Mouse (Mus musculus): ENCODE measurements around the gene Abcf1. TPM values are rescaled to one million over a fixed set of nuclear protein-coding genes. Genes with fewer than 3 reads are reported as not detected.
"Not testable (repeated sequence)": the region's sequence is repeated elsewhere in the genome, so short reads cannot be mapped to it uniquely, and the experiment has no call there.

Abcf1 gene
- polyA plus RNA-seq, 1 experiment: 86.0 TPM

GRCm38 (mm10) chr17:35980363-35980754, 10.8 kb upstream of the Abcf1 start:
- Histone ChIP-seq H3K9me3 (no peaks in the 10 kb centered on the region), H3K4me3 (replicated peaks) (peak overlapping the region; percentile 95), H3K4me1 (peaks cover 29% of the 10 kb centered on the region), H3K36me3 (replicated peaks; ENCODE audit: low read length) (peaks cover 51% of the 10 kb centered on the region), H3K27me3 (replicated peaks) (no peaks in the 10 kb centered on the region)
- TF ChIP-seq GATA1 (IDR thresholded peaks at IDR 0.05; ENCODE audit: borderline replicate concordance, low read length) (no peak), FLI1 (IDR thresholded peaks at IDR 0.05; ENCODE audit: low read length) (no peak)

DNA sequence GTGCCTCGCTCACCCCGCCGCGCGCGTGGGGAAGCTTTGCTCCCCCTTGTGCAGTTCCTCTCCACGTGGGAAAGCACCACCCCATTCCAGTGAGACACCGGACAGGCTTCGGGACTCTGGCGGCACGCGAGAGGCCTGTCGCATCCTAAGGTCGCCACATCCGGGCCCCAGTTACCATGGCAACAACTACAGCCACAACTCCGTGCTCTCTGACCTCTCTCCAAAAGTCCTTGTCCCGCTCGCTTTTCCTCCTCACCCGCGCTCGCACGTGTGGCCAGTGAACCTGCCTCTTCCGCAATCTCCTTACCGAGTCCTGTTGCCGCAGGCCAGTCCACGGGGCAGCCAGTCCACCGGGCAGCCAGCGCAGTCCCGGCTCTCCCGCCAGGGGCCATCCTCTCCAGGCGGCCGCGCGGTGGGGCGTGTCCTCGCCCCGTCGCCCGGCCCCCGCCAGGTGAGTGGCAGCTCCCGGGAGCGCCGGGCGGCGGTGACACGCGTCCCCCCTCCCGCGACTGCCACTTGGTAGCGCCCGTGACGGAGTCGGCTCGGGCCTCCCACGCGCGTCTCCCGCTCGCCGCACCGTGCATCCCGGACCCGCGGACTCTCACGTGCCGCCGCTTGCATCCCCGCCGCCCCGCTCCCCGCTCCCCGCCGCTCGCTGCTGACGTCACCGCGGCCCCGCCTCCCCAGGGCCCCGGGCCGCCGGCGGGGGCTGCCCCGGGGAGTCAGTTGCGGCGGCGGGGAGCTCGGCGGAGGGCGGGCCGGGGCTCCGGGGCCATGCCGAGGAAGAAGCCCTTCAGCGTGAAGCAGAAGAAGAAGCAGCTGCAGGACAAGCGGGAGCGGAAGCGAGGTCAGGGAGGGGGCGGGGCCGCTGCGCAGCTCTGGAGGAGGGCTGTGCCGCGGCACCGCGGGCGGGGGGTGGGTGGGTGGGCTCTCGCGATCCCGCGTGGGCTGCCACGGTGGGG, 10.1 kb upstream of the Abcf1 start, which contains the start of the genes Gnl1 and Prr3:
Gene Gnl1, plus strand, starts transcription at position 451 of the 962 bp plus-strand sequence.
Gene Prr3, minus strand, starts transcription at position 836 of the 962 bp plus-strand sequence.
- peaks cover 48% of the 10 kb centered on the region for H3K36me3 ChIP-seq (replicated peaks; ENCODE audit: low read length)
- no peaks in the 10 kb centered on the region for H3K9me3 ChIP-seq
- peaks cover 29% of the 10 kb centered on the region for H3K4me1 ChIP-seq
- no peaks in the 10 kb centered on the region for H3K27me3 ChIP-seq (replicated peaks)
- H3K4me3 ChIP-seq (replicated peaks): peak within 1 kb of the TSS; percentile 95
- TF ChIP-seq FLI1 (IDR thresholded peaks at IDR 0.05; ENCODE audit: low read length) (peak; percentile 18; the same call in 1 of the 2 replicates), GATA1 (IDR thresholded peaks at IDR 0.05; ENCODE audit: borderline replicate concordance, low read length) (no peak)

GRCm38 (mm10) chr17:35978811-35979400, 9.3 kb upstream of the Abcf1 start:
- Histone ChIP-seq H3K9me3 (no peaks in the 10 kb centered on the region), H3K27me3 (replicated peaks) (no peaks in the 10 kb centered on the region), H3K4me3 (replicated peaks) (peak overlapping the region; percentile 95), H3K36me3 (replicated peaks; ENCODE audit: low read length) (peaks cover 51% of the 10 kb centered on the region), H3K4me1 (peaks cover 29% of the 10 kb centered on the region)
- TF ChIP-seq FLI1 (IDR thresholded peaks at IDR 0.05; ENCODE audit: low read length): no peak
- no peak for TF ChIP-seq GATA1 (IDR thresholded peaks at IDR 0.05; ENCODE audit: borderline replicate concordance, low read length)

GRCm38 (mm10) chr17:35972131-35972530, 2.6 kb upstream of the Abcf1 start:
- Histone ChIP-seq H3K4me1 (peaks cover 27% of the 10 kb centered on the region), H3K4me3 (replicated peaks) (no peak overlapping the region), H3K27me3 (replicated peaks) (no peaks in the 10 kb centered on the region), H3K9me3 (no peaks in the 10 kb centered on the region), H3K36me3 (replicated peaks; ENCODE audit: low read length) (peaks cover 42% of the 10 kb centered on the region)
- TF ChIP-seq GATA1 (IDR thresholded peaks at IDR 0.05; ENCODE audit: borderline replicate concordance, low read length): no peak
- no peak for TF ChIP-seq FLI1 (IDR thresholded peaks at IDR 0.05; ENCODE audit: low read length)

- TF ChIP-seq FLI1 (IDR thresholded peaks at IDR 0.05; ENCODE audit: low read length) (no peak), GATA1 (IDR thresholded peaks at IDR 0.05; ENCODE audit: borderline replicate concordance, low read length) (no peak)
- Histone ChIP-seq H3K4me1 (peaks cover 38% of the 10 kb centered on the region), H3K4me3 (replicated peaks) (no peak overlapping the region), H3K9me3 (no peaks in the 10 kb centered on the region), H3K36me3 (replicated peaks; ENCODE audit: low read length) (peaks cover 55% of the 10 kb centered on the region), H3K27me3 (replicated peaks) (no peaks in the 10 kb centered on the region)
Measured at GRCm38 (mm10) chr17:35967621-35968020, 1.9 kb downstream of the Abcf1 start.

- H3K27me3 ChIP-seq (replicated peaks): no peaks in the 10 kb centered on the region
- no peak overlapping the region for H3K4me3 ChIP-seq (replicated peaks)
- H3K4me1 ChIP-seq: peaks cover 28% of the 10 kb centered on the region
- H3K9me3 ChIP-seq: no peaks in the 10 kb centered on the region
- TF ChIP-seq GATA1 (IDR thresholded peaks at IDR 0.05; ENCODE audit: borderline replicate concordance, low read length): no peak
- no peak for TF ChIP-seq FLI1 (IDR thresholded peaks at IDR 0.05; ENCODE audit: low read length)
- peaks cover 93% of the 10 kb centered on the region for H3K36me3 ChIP-seq (replicated peaks; ENCODE audit: low read length)
Measured at GRCm38 (mm10) chr17:35963279-35963678, 6.3 kb downstream of the Abcf1 start.

GRCm38 (mm10) chr17:35958533-35959223, 10.9 kb downstream of the Abcf1 start:
- no peaks in the 10 kb centered on the region for H3K9me3 ChIP-seq
- TF ChIP-seq GATA1 (IDR thresholded peaks at IDR 0.05; ENCODE audit: borderline replicate concordance, low read length): no peak
- TF ChIP-seq FLI1 (IDR thresholded peaks at IDR 0.05; ENCODE audit: low read length): no peak
- H3K4me1 ChIP-seq: peaks cover 12% of the 10 kb centered on the region
- H3K36me3 ChIP-seq (replicated peaks; ENCODE audit: low read length): peaks cover 88% of the 10 kb centered on the region
- no peak overlapping the region for H3K4me3 ChIP-seq (replicated peaks)
- no peaks in the 10 kb centered on the region for H3K27me3 ChIP-seq (replicated peaks)

DNA sequence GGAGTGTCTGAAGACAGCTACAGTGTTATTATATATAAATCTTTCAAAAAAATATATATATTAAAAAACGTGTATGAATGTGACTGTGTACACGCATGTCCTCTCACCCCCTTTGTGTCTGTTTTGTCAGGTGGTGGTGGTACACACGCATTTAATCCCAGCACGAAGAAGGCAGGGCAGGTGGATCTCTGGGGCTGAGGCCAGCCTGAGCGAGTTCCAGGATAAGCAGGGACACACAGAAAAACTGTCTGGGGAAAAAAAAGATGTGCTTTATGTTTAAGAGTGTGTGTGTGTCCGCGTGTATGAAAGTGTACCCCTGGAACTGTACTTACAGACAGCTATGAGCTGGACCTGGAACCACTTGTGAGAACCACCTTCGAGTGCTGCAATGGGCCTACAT, 14.9 kb downstream of the Abcf1 start:
- Histone ChIP-seq H3K27me3 (replicated peaks) (peaks cover 5% of the 10 kb centered on the region), H3K36me3 (replicated peaks; ENCODE audit: low read length) (peaks cover 51% of the 10 kb centered on the region)

DNA sequence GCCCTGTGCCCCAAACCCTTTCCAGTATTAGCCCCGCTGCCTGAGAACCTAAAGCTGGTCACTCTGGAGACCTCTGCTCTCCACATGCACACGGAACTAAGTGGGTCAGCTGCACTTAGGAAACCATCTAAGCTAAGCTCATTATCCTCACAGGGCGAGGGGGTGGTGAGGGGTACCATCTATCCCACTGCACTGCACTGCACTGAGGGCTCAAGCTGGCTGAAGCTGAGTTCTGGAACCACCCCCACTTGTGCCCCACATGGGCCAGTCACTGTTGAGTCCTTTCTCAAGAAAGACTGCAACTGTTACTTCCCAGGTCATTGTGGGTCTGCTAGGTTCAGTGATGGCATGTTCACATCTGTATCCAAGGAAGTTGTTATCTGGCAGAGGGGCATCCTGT, 17.0 kb downstream of the Abcf1 start:
- not testable (repeated sequence) for H3K27me3 ChIP-seq (replicated peaks); H3K4me3 ChIP-seq (replicated peaks); H3K9me3 ChIP-seq; H3K4me1 ChIP-seq
- H3K36me3 ChIP-seq (replicated peaks; ENCODE audit: low read length): peaks cover 30% of the 10 kb centered on the region

More for the DNA sequence above, 14.9 kb downstream of the Abcf1 start:
- Histone ChIP-seq H3K4me1 (peaks cover 16% of the 10 kb centered on the region), H3K9me3 (no peaks in the 10 kb centered on the region), H3K4me3 (replicated peaks) (no peak overlapping the region)
- TF ChIP-seq FLI1 (IDR thresholded peaks at IDR 0.05; ENCODE audit: low read length): no peak
- no peak for TF ChIP-seq GATA1 (IDR thresholded peaks at IDR 0.05; ENCODE audit: borderline replicate concordance, low read length)

DNA sequence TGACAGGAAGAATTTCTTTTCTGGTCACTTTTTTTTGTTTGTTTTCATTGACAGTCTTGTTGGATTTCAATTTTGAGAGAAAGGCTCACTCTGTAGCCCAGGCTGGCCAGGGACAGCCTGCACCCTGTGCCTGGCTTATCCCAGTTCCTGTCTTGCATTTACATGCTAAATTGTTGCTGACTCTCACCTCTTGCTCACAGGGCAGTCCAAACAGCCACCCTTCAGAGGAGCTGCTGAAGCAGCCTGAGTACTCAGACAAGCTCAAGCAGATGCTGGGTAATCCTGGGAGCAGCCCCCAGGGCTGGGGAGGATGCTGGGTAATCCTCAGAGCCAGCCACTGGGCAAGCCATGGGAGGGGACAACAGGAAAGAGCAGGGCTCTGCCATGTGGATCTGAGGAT, 18.6 kb downstream of the Abcf1 start:
- not testable (repeated sequence) for H3K9me3 ChIP-seq; H3K4me1 ChIP-seq; H3K4me3 ChIP-seq (replicated peaks)
- peaks cover 14% of the 10 kb centered on the region for H3K36me3 ChIP-seq (replicated peaks; ENCODE audit: low read length)
- peaks cover 12% of the 10 kb centered on the region for H3K27me3 ChIP-seq (replicated peaks)
